25 mouse cellular contexts compared by ENCODE assay signal in the genomic region with DNA sequence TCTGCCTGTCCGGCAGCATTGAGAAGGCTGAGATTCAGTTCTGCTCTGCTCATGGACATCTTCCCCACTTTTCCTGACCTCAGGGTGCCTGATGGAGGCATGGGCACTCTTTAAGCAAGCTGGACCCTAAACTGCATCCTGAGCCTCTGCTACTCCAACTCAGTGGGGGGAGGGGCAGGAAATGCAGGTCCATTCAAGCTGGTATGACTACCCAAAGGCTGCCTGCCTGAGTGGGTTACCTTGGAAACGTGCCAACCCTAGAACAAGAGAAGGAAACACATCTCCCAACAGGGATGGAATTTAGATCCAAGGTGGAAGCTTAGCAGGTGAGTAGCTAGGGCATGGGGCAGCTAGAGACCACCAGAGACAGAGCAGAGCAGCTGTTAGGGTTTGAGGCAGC. TPM values are rescaled to one million over a fixed set of nuclear protein-coding genes. Genes with fewer than 3 reads are reported as not detected.
A peak's percentile ranks its signal among the peaks of the same experiment; 100 is the strongest.
DNase-seq lines count a peak whose midpoint lies in the region; ATAC-seq and TF ChIP-seq lines count a peak whose summit lies in the region.
"Had no signal": no experiment of that assay in that cellular context is flagged by ENCODE, and none has a peak within 500 bp of the region (broad histone marks: within the 10 kb centered on the region; RNA-seq: fewer than 3 reads in every experiment).

No protein-coding gene starts in this region.

- 0 out of 2 replicates have a peak overlapping the region, but pooled peaks have one; percentile 9 for H3K27ac ChIP-seq in kidney, embryonic 15.5 days
- no peak overlapping the region for H3K27ac ChIP-seq in kidney, embryonic 14.5 days (ENCODE audit: low read depth, low read length)
- H3K27ac ChIP-seq in lung, embryonic 16.5 days (ENCODE audit: low read length): no peak overlapping the region
- H3K27ac ChIP-seq: embryonic facial prominence, embryonic 15.5 days; forebrain, embryonic 13.5 days; heart, adult 2 months; heart, embryonic 10.5 days; heart, embryonic 13.5 days; hindbrain, embryonic 14.5 days; hindbrain, postnatal 0 days had no signal

- TF ChIP-seq POLR2A in lung, adult 2 months (IDR thresholded peaks at IDR 0.05; ENCODE audit: borderline replicate concordance, extremely low read depth, low read depth, low read length): no peak
- no peak for TF ChIP-seq POLR2A in brain, embryonic 14.5 days (IDR thresholded peaks at IDR 0.05; ENCODE audit: borderline replicate concordance, extremely low read depth, insufficient read depth, insufficient read length, poor library complexity, severe bottlenecking)

- ATAC-seq in kidney, embryonic 15.5 days (replicated peaks; ENCODE audit: low FRiP score): no peak
- no peak for ATAC-seq in kidney, embryonic 14.5 days (ENCODE audit: low FRiP score, low TSS enrichment)
- 0 out of 2 replicates have a peak, but pooled peaks have one; percentile 23 for ATAC-seq in lung, embryonic 16.5 days (ENCODE audit: low read depth)
- ATAC-seq: CD4-positive, CD25-positive, alpha-beta regulatory T cell, adult 4 months; forebrain, embryonic 13.5 days; forebrain, embryonic 16.5 days; hindbrain, postnatal 0 days had no signal

- H3K4me2 ChIP-seq in kidney, embryonic 15.5 days: no peak overlapping the region
- no peak overlapping the region for H3K4me2 ChIP-seq in kidney, embryonic 14.5 days (replicated peaks; ENCODE audit: low read depth, low read length)
- H3K4me2 ChIP-seq in lung, embryonic 16.5 days (ENCODE audit: low read depth, low read length): no peak overlapping the region
- H3K4me2 ChIP-seq: embryonic facial prominence, embryonic 15.5 days; forebrain, embryonic 13.5 days; heart, embryonic 13.5 days; hindbrain, embryonic 14.5 days had no signal

- H3K4me1 ChIP-seq in kidney, embryonic 15.5 days: peaks cover 6% of the 10 kb centered on the region; the same call in 1 of the 2 replicates
- H3K4me1 ChIP-seq in kidney, embryonic 14.5 days (ENCODE audit: control insufficient read depth, insufficient read depth, low read length): no peaks in the 10 kb centered on the region
- H3K4me1 ChIP-seq in lung, embryonic 16.5 days (replicated peaks; ENCODE audit: control insufficient read depth, insufficient read depth, low read length): no peaks in the 10 kb centered on the region
- no peaks in the 10 kb centered on the region for H3K4me1 ChIP-seq in lung, adult 2 months (ENCODE audit: control insufficient read depth, insufficient read depth, low read length)
- H3K4me1 ChIP-seq: embryonic facial prominence, embryonic 15.5 days; heart, embryonic 13.5 days had no signal

- no peak for DNase-seq in lung, adult 2 months
- DNase-seq in brain, embryonic 14.5 days (ENCODE audit: low read depth): peak; percentile 40
- no peak for DNase-seq in layer of hippocampus, adult 9-10 months (ENCODE audit: low spot score)
- DNase-seq: adrenal gland, adult 2 months; adrenal gland, postnatal 14 days; cerebellum, adult 11-12 months; cerebellum, adult 8-10 months; cerebellum, postnatal 36 days; embryo, embryonic 11 days; gastrocnemius, postnatal 10 days; gastrocnemius, postnatal 36 days; heart, adult 2 months; heart, postnatal 14 days; heart, postnatal 4 days had no signal

- WGBS in kidney, embryonic 15.5 days: 73% methylated on average over 2 of the region's 2 CpGs
- 64% methylated on average over 2 of the region's 2 CpGs for WGBS in kidney, embryonic 14.5 days
- WGBS in lung, embryonic 16.5 days: 70% methylated on average over 2 of the region's 2 CpGs
- WGBS in lung, adult 2 months: 51% methylated on average over 2 of the region's 2 CpGs

- H3K27me3 ChIP-seq in kidney, embryonic 15.5 days: no peaks in the 10 kb centered on the region
- no peaks in the 10 kb centered on the region for H3K27me3 ChIP-seq in kidney, embryonic 14.5 days (ENCODE audit: control insufficient read depth, insufficient read depth, low read length)
- H3K27me3 ChIP-seq in lung, embryonic 16.5 days (ENCODE audit: control insufficient read depth, insufficient read depth, low read depth, low read length): no peaks in the 10 kb centered on the region
- H3K27me3 ChIP-seq: embryonic facial prominence, embryonic 15.5 days; forebrain, embryonic 13.5 days had no signal

- H3K4me3 ChIP-seq in kidney, embryonic 15.5 days (replicated peaks): no peak overlapping the region
- no peak overlapping the region for H3K4me3 ChIP-seq in kidney, embryonic 14.5 days (ENCODE audit: low read length)
- H3K4me3 ChIP-seq in lung, embryonic 16.5 days (ENCODE audit: low read length): no peak overlapping the region
- H3K4me3 ChIP-seq in lung, adult 2 months (replicated peaks; ENCODE audit: extremely low read depth, low read depth, low read length): no peak overlapping the region
- H3K4me3 ChIP-seq: embryonic facial prominence, embryonic 15.5 days; forebrain, embryonic 13.5 days; heart, adult 2 months; heart, embryonic 10.5 days; heart, embryonic 13.5 days had no signal

- H3K9me3 ChIP-seq in kidney, embryonic 15.5 days (replicated peaks): no peaks in the 10 kb centered on the region
- H3K9me3 ChIP-seq in kidney, embryonic 14.5 days (ENCODE audit: control insufficient read depth, low read length): 0 out of 2 replicates have a peak, but pooled peaks cover 2% of the 10 kb centered on the region
- H3K9me3 ChIP-seq in lung, embryonic 16.5 days (ENCODE audit: control insufficient read depth, low read length): no peaks in the 10 kb centered on the region
- H3K9me3 ChIP-seq: embryonic facial prominence, embryonic 15.5 days; forebrain, embryonic 13.5 days; heart, embryonic 10.5 days; heart, embryonic 13.5 days had no signal

- no peaks in the 10 kb centered on the region for H3K36me3 ChIP-seq in kidney, embryonic 15.5 days
- H3K36me3 ChIP-seq in kidney, embryonic 14.5 days (ENCODE audit: control insufficient read depth, insufficient read depth, low read length): no peaks in the 10 kb centered on the region
- no peaks in the 10 kb centered on the region for H3K36me3 ChIP-seq in lung, embryonic 16.5 days (ENCODE audit: control insufficient read depth, insufficient read depth, low read length)
- H3K36me3 ChIP-seq: embryonic facial prominence, embryonic 15.5 days; heart, embryonic 10.5 days; heart, embryonic 13.5 days had no signal

- no peak for TF ChIP-seq CTCF in lung, adult 2 months (IDR thresholded peaks at IDR 0.05; ENCODE audit: insufficient read depth, low read length)
- no peak for TF ChIP-seq CTCF in brain, embryonic 14.5 days (IDR thresholded peaks at IDR 0.05; ENCODE audit: borderline replicate concordance, extremely low read depth, insufficient read depth, insufficient read length)

- no peak overlapping the region for H3K9ac ChIP-seq in kidney, embryonic 15.5 days
- H3K9ac ChIP-seq in kidney, embryonic 14.5 days (ENCODE audit: low read depth, low read length): no peak overlapping the region
- no peak overlapping the region for H3K9ac ChIP-seq in lung, embryonic 16.5 days (ENCODE audit: low read length)
- H3K9ac ChIP-seq: embryonic facial prominence, embryonic 15.5 days; forebrain, embryonic 13.5 days; heart, embryonic 13.5 days; hindbrain, embryonic 14.5 days had no signal

RNA-seq across cellular contexts. Expression of a gene that starts 34.7 kb away (rescaled TPM):
- polyA plus RNA-seq in kidney, embryonic 15.5 days (2015; fragmentation: Nextera tagmentation; extraction: Ambion mirVana): 60.0 and 60.2 TPM in 2 replicates
- 46.1 and 55.6 TPM in 2 replicates for polyA plus RNA-seq in kidney, embryonic 14.5 days (2014; fragmentation: Nextera tagmentation; extraction: Ambion mirVana)
- 25.2 and 27.7 TPM in 2 replicates for polyA plus RNA-seq in lung, embryonic 16.5 days (2015; fragmentation: Nextera tagmentation; extraction: Ambion mirVana)
- 23.4 and 23.6 TPM in 2 replicates for polyA plus RNA-seq in lung, adult 2 months (2012; rRNA removed)
- polyA plus RNA-seq in brain, embryonic 14.5 days (2012; rRNA removed): 157 and 180 TPM in 2 replicates

RNA-seq across cellular contexts. Expression of a gene that starts 36.5 kb away (rescaled TPM):
- polyA plus RNA-seq in kidney, embryonic 15.5 days (2015; fragmentation: Nextera tagmentation; extraction: Ambion mirVana): 0.43 and 0.54 TPM in 2 replicates
- polyA plus RNA-seq in kidney, embryonic 14.5 days (2014; fragmentation: Nextera tagmentation; extraction: Ambion mirVana): 1.1 and 1.4 TPM in 2 replicates
- 0.48 and 0.75 TPM in 2 replicates for polyA plus RNA-seq in lung, embryonic 16.5 days (2015; fragmentation: Nextera tagmentation; extraction: Ambion mirVana)
- polyA plus RNA-seq in lung, adult 2 months (2012; rRNA removed): 1.0 and 1.5 TPM in 2 replicates
- polyA plus RNA-seq in brain, embryonic 14.5 days (2012; rRNA removed): 0.20 and 0.41 TPM in 2 replicates

RNA-seq across cellular contexts. Expression of a gene that starts 40.6 kb away (rescaled TPM):
- 12.2 and 14.7 TPM in 2 replicates for polyA plus RNA-seq in kidney, embryonic 15.5 days (2015; fragmentation: Nextera tagmentation; extraction: Ambion mirVana)
- polyA plus RNA-seq in kidney, embryonic 14.5 days (2014; fragmentation: Nextera tagmentation; extraction: Ambion mirVana): 12.5 and 13.7 TPM in 2 replicates
- 9.8 and 11.5 TPM in 2 replicates for polyA plus RNA-seq in lung, embryonic 16.5 days (2015; fragmentation: Nextera tagmentation; extraction: Ambion mirVana)
- 21.9 and 27.1 TPM in 2 replicates for polyA plus RNA-seq in lung, adult 2 months (2012; rRNA removed)
- polyA plus RNA-seq in brain, embryonic 14.5 days (2012; rRNA removed): 18.6 and 23.1 TPM in 2 replicates

RNA-seq across cellular contexts. Expression of a gene that starts 44.4 kb away (rescaled TPM):
- polyA plus RNA-seq in kidney, embryonic 15.5 days (2015; fragmentation: Nextera tagmentation; extraction: Ambion mirVana): 32.6 and 37.9 TPM in 2 replicates
- 27.4 and 36.3 TPM in 2 replicates for polyA plus RNA-seq in kidney, embryonic 14.5 days (2014; fragmentation: Nextera tagmentation; extraction: Ambion mirVana)
- 14.6 and 19.8 TPM in 2 replicates for polyA plus RNA-seq in lung, embryonic 16.5 days (2015; fragmentation: Nextera tagmentation; extraction: Ambion mirVana)
- 249 and 277 TPM in 2 replicates for polyA plus RNA-seq in lung, adult 2 months (2012; rRNA removed)
- polyA plus RNA-seq in brain, embryonic 14.5 days (2012; rRNA removed): 49.0 and 55.7 TPM in 2 replicates
